Mouse (Mus musculus): Measurements from ENCODE around the gene Atox1.

The Atox1 gene

GRCm38 (mm10) chr11:55413416-55413796 is 47.6 kb downstream of the Atox1 start:
- no peak for DNase-seq (ENCODE audit: low spot score)

GRCm38 (mm10) chr11:55412680-55413415 is 48.2 kb downstream of the Atox1 start:
- no peak for DNase-seq (ENCODE audit: low spot score)

GRCm38 (mm10) chr11:55412034-55412433 is 49.0 kb downstream of the Atox1 start:
- DNase-seq (ENCODE audit: low spot score): no peak

- DNase-seq (ENCODE audit: low spot score): no peak
These were observed 50.5 kb downstream of the Atox1 start for GRCm38 (mm10) chr11:55410502-55410901.

- DNase-seq (ENCODE audit: low spot score): no peak
These were observed 51.0 kb downstream of the Atox1 start for GRCm38 (mm10) chr11:55410005-55410404.

GRCm38 (mm10) chr11:55407133-55407532 is 53.9 kb downstream of the Atox1 start:
- DNase-seq (ENCODE audit: low spot score): no peak

- DNase-seq (ENCODE audit: low spot score): no peak
These were observed 55.2 kb downstream of the Atox1 start for GRCm38 (mm10) chr11:55405601-55406469.

- DNase-seq (ENCODE audit: low spot score): no peak
These were observed 56.2 kb downstream of the Atox1 start for GRCm38 (mm10) chr11:55404659-55405457.

- no peak for DNase-seq (ENCODE audit: low spot score)
These were observed 60.2 kb downstream of the Atox1 start for GRCm38 (mm10) chr11:55400863-55401262.

- DNase-seq (ENCODE audit: low spot score): no peak
These were observed 62.7 kb downstream of the Atox1 start for GRCm38 (mm10) chr11:55398371-55398770.

- DNase-seq (ENCODE audit: low spot score): no peak
These were observed 63.6 kb downstream of the Atox1 start for GRCm38 (mm10) chr11:55397441-55397840.

- DNase-seq (ENCODE audit: low spot score): no peak
These were observed 64.0 kb downstream of the Atox1 start for GRCm38 (mm10) chr11:55397036-55397435.
